Mouse (Mus musculus) spleen, postnatal 14 days (tissue): ENCODE data around the gene Spdya.
"Not testable (repeated sequence)": the region's sequence is repeated elsewhere in the genome, so short reads cannot be mapped to it uniquely, and the experiment has no call there.

Source experiments
- DNase-seq, 2 experiments: peaks; one replicate each; pipeline ENCODE4 v3.0.0; 2021 to 2022; ENCODE audit warnings: low spot score in 2 of 2

The Spdya gene

DNA sequence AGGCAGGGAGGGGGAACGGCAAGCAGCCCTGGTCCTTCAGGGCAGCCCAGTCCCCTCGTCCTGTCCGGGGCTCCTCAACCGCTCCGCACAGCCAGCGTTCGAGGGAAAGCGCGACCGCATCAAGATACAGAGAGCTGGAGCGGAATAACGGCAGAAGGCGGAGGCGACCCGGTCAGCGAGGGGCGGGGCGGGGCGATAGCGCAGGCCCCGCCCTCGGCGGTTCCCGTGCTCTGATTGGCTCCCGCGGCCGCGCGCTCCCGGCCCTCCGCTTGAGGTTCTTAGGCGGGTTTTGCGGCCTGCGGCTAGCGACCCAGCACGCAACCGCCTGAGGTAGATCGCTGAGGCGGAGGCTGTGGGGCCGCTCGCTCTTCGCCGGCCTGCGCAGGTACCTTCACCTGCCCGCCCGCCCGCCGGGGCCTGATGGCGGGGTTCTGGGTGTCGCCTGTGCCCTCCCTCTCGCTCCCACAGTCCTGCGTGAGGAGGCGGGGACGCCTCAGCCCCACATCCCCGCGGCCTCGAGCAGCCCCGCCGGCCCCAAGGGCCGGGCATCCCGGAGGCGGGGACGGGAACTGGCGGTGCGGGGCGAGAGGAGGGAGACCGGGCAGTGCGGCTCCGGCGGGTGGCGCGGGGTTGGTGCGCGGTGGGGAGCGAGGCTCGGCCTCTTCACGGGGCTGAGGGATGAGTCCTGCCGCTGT is at the start of gene Spdya:
Spdya (plus strand) TSS at position 305 of the 695 bp plus-strand sequence.
- peak; percentile 74 for DNase-seq

DNA sequence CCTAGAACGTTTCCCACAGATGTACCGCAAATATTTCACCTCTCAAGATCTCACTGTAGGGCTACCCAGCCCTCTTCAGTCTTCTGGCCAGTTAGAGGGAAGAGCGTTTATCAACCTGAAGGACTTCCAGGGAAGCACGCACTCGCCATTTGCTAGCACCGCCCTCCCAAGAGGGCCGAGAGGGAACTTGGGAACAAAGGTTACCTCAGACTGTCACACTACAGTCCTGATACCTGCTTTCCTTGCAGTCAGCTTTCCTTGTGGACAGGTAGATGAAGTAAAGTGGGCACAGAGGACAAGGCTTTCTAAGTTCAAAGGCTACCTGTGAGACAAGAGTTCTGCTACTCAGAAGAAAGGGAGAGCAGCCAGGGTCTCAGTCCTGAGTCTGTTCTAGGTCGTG is 45.0 kb upstream of the Spdya start:
- DNase-seq = no peak

- DNase-seq = no peak
Measured at GRCm38 (mm10) chr17:71510297-71510696, 41.6 kb upstream of the Spdya start.

DNA sequence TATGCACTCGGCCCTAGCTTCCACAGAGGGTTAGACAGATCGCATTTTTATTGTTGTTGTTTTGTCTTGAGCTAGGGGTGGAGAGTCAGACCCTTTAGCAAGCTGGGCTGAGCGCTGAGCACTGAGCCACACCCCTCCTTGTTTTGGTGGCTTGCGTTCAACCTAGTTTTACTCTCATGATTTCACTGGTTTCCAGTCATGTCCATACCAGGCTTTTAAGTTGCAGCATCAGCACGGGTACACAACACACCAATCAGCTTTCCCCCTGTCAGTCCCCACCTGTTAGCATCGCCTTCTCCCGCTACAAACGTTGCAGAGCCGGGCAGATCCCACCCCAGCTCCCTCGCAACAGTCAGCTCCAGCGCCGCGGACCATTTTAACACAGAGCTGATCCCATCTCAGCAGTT is 25.6 kb upstream of the Spdya start:
- no peak for DNase-seq

DNA sequence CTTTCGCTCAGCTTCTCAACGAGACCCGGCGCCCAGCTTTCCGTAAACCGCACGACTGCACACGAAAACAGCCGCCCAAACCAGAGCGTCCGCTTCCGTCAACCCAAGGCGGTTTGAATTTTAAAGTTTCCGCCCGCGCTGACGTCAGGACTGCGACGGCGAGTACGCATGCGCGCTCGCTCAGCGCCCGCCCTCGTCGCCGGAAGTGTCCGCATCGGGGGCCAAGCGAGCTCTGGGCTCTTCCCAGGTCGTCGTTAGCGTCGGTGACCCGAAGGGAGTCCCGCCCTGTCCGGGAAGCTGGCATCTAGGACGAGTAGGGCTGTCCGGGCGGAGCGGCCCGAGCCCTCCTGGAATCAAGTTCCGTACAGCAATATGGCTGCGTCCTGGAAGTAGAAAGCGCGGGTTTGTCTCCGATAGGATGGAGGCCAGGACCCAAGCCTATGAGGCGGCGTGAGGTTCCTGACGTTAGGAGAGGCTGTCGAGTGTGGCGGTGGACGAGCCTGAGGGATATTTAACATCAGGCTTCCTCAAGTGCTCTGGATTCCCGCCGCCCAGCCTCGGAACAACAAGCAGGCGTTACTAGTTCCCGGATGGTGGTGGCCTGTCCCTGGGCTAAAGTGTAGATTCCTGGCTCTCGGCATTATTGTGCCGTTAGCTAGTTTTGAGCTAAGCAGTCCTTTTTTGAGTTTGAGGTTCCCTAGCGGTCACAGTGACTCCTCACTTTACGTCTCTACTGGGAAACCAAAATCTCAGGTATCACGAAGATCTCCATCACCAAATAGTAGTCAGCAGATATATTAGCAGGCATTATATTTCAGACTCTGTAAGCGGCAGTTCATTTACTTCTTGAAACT is 24.9 kb upstream of the Spdya start, which contains the start of gene Ndc80:
Ndc80 (minus strand) TSS at position 147 of the 854 bp plus-strand sequence.
- peak; percentile 83 to 88 for DNase-seq

GRCm38 (mm10) chr17:71528042-71528441 is 23.8 kb upstream of the Spdya start:
- DNase-seq = no peak

- DNase-seq = not testable (repeated sequence)
Measured at GRCm38 (mm10) chr17:71535595-71535994, 16.3 kb upstream of the Spdya start.

DNA sequence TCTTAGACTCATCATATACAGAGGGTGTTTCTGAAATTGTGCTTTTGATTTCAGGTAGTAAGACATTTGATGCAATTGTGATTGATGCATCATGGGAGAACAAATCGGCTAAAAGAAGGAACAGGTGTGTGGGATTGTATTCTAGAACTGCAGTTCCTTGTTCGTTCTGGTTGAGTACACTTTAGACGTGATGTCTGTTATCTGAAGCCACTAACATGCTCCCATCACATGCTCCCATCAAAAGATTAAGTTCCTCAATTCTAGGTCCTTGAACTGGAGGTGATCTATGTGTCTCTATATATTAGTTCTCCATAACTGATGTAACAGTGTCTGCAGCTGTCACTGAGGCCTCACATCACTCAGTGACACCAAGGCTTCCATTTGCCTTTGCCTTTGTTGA is 14.7 kb upstream of the Spdya start:
- DNase-seq = no peak

DNA sequence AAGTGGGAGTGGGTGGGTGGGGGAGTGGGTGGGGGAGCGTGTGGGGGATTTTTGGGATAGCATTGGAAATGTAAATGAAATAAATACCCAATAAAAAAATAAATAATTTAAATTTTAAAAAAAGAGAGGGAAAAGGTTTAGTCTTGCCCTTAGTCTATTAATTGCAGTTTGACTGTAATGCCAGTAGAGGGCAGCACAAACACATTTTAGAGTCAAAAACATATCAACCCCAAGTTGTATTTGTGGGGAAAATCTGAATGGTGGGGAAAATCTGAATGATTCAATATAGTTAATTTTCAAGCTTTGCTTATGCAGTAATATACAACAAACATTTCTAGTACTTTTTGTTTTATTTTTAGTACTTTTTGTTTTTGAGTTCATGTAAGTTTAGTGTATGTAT is 3.3 kb upstream of the Spdya start:
- no peak for DNase-seq

GRCm38 (mm10) chr17:71551350-71551749 is 511 bp upstream of the Spdya start:
- DNase-seq = no peak

GRCm38 (mm10) chr17:71552901-71553300 is 1.0 kb downstream of the Spdya start:
- DNase-seq = no peak

GRCm38 (mm10) chr17:71561631-71562030 is 9.8 kb downstream of the Spdya start:
- DNase-seq = peak in 1 of 2 experiments; percentile 16

GRCm38 (mm10) chr17:71579176-71579705 is 27.4 kb downstream of the Spdya start:
- DNase-seq = no peak

GRCm38 (mm10) chr17:71597881-71598658 is 46.2 kb downstream of the Spdya start:
- no peak for DNase-seq

DNA sequence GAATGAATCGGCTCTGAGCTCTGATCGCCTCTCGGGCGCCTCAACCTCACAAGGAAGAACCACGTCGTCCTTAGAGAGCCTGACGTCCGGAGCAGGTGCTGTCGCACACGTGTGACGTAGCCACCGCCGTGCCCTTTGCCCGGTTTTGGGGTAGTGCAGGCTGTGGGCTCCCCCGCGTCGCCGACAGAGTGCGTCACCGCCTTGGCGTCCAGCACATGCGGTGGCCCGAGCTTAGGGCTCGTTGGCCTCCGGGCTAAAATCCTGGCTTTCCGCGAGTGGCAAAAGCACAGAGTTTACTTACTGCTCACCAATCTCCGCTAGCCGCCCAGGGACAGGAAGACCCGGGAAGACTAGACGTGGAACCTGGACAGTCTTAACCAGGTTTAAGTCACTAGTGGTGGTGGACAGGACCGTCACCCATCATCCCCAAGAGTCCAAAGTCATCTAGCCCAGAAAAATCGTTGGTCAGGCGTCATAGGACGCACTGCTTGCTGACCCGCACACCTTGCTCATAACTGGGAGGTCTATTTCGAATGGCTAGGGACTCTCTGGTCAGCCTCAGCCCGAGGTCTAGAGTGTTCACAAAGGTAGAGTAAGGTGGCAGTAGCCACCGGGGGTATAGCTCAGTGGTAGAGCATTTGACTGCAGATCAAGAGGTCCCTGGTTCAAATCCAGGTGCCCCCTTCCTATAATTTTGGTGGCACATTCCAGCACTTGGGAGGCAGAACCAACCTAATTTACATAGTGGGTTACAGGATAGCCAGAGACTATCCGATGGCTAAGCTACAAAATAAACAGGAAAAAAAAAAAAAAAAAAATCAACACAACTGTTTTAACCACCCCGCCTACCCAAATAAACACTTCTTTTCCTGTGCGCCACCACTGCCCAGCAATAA is 47.0 kb downstream of the Spdya start:
- peak; percentile 73 to 84 for DNase-seq

GRCm38 (mm10) chr17:71615638-71616318 is 63.9 kb downstream of the Spdya start, which contains the start of gene Wdr43:
Wdr43 (plus strand) TSS chr17:71615895.
- DNase-seq = peak; percentile 84 to 92

- peak in 1 of 2 experiments; percentile 12 for DNase-seq
Measured at GRCm38 (mm10) chr17:71616319-71617032, 64.6 kb downstream of the Spdya start.

DNA sequence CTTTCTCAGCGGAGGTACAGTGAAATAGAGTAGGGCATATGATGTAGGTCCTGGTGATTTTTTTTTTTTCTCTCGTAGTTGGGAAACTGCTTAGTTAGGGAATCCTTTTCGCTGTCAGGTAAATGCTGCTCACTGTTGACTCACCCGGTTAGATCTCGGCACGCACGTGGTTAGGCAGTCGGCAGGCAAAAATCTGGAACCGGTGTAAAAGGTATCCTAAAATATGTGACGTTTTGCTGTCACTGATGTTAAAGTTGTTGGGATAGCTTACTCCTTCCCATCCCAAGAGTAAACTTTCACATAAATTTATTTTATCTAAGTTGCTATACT is 65.1 kb downstream of the Spdya start:
- DNase-seq = no peak

- DNase-seq = no peak
Measured at GRCm38 (mm10) chr17:71617974-71618373, 66.1 kb downstream of the Spdya start.

DNA sequence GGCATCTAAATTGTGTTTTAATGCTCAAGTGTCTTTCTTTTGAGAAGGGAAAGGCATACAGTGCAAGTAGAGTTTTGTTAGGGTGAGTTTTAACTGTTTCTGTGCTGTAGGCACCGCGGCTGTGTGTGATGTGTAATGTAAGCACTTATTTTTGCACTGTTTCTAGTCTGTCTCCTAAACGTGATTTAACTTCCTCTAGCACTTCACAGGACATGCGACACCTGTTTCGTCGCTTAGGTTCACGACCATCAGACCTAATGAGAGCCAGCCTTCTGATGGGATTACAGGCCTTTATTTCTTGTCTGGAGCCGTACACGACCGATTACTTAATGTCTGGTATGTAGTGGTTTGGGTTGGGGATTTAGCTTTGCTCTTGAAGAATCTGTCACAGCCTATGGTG is 79.9 kb downstream of the Spdya start:
- DNase-seq = no peak
